Mouse (Mus musculus) brain, embryonic 14.5 days (tissue): ENCODE measurements around the gene Pigu.

ENCODE experiments used
- CTCF ChIP-seq: fragments of 200-500 bp; IDR thresholded peaks from 2 replicates; pipeline ENCODE4 v1.5.1; 2012; ENCODE audit warnings: inconsistent platforms, mild to moderate bottlenecking, moderate library complexity, borderline replicate concordance; ENCODE audit not compliant: insufficient read depth, insufficient read length; ENCODE audit errors: extremely low read depth
- POLR2A ChIP-seq: fragments of 200-500 bp; IDR thresholded peaks from 2 replicates; pipeline ENCODE4 v1.6.1; 2012; ENCODE audit warnings: mild to moderate bottlenecking, inconsistent platforms, borderline replicate concordance; ENCODE audit not compliant: poor library complexity, insufficient read depth, insufficient read length, severe bottlenecking; ENCODE audit errors: extremely low read depth

DNA sequence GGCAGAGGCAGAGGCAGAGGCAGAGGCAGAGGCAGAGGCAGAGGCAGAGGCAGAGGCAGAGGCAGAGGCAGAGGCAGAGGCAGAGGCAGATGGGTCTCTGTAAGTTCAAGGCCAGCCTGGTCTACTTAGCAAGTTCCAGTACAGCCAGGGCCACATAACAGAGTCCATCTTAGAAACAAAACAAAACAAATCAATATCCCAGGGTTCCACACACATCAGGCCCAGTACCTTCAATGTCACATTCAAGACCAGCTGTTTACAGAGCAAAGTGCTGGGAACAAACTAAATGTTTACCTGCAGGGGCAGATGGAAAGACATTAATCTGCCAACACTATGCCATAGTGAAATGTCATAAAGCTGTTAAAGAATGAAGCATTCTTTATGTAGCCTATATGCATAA, 17.3 kb upstream of the Pigu start:
- TF ChIP-seq CTCF (no peak), POLR2A (no peak)
